Comparison of ENCODE assay signal across 9 mouse cellular contexts in the genomic region with DNA sequence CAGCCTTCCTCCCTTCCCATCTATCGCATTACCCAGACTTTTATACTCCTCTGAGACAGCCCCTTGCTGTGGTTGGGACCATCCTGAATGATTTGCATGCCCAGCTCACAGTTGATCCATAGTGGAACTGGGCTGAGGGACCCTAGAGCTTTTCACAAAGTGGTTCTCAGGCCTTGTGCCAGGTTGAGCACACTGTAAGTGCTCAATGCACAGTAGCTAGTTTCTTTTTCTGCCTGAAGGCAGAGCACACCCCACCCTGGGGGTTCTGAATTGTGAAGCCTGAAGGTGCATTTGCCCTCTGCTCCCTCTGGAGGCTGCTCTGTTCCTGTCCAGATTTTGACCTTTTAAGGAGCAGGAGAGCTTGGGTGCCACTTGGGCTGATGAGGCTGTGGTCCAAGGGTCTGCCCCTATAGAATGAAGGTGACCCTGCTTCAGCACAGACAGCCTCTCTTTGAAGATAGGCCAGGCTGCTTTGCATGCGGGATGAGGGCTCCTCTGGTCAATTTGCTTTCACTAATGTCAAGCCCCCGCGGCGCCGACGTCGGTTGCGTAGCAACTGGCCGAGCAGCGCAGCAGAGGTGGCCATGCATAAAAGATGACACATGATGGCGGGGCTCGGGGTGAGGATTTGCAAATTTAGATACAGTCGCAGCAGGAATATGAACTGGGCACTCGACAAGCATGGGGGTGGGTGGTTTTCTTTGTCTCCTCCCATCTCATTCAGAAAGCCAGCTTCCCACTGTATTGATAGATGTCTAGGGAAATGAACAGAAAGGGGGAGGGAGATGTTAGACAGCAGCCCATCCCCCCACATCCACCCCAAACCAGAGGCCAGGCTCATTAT.
DNase-seq lines count a peak whose midpoint lies in the region; ATAC-seq and TF ChIP-seq lines count a peak whose summit lies in the region.
"Had no signal": no experiment of that assay in that cellular context is flagged by ENCODE, and none has a peak within 500 bp of the region (broad histone marks: within the 10 kb centered on the region; RNA-seq: fewer than 3 reads in every experiment).

No protein-coding gene starts in this region.

- no peak overlapping the region for H3K9ac ChIP-seq in intestine, embryonic 14.5 days (ENCODE audit: low read length)
- H3K9ac ChIP-seq in intestine, postnatal 0 days (ENCODE audit: low read depth, low read length) = no peak overlapping the region
- 0 out of 2 replicates have a peak overlapping the region, but pooled peaks have one; percentile 10 for H3K9ac ChIP-seq in forebrain, postnatal 0 days
- no peak overlapping the region for H3K9ac ChIP-seq in midbrain, embryonic 14.5 days (replicated peaks; ENCODE audit: low read length)

- no peaks in the 10 kb centered on the region for H3K27me3 ChIP-seq in intestine, embryonic 14.5 days (replicated peaks; ENCODE audit: control insufficient read depth, insufficient read depth, low read length)
- H3K27me3 ChIP-seq in intestine, postnatal 0 days (replicated peaks; ENCODE audit: control insufficient read depth, insufficient read depth, low read length) = no peaks in the 10 kb centered on the region
- H3K27me3 ChIP-seq in forebrain, postnatal 0 days (ENCODE audit: insufficient read depth, low read length) = no peaks in the 10 kb centered on the region
- H3K27me3 ChIP-seq in midbrain, embryonic 14.5 days (ENCODE audit: control insufficient read depth, insufficient read depth, low read length) = no peaks in the 10 kb centered on the region

- no peaks in the 10 kb centered on the region for H3K36me3 ChIP-seq in intestine, embryonic 14.5 days (ENCODE audit: control insufficient read depth, insufficient read depth, low read length)
- H3K36me3 ChIP-seq in intestine, postnatal 0 days (ENCODE audit: control insufficient read depth, insufficient read depth) = no peaks in the 10 kb centered on the region
- H3K36me3 ChIP-seq in forebrain, postnatal 0 days (ENCODE audit: insufficient read depth) = no peaks in the 10 kb centered on the region
- no peaks in the 10 kb centered on the region for H3K36me3 ChIP-seq in midbrain, embryonic 14.5 days (ENCODE audit: control insufficient read depth, insufficient read depth, low read length)

- 30% methylated on average over 15 of the region's 15 CpGs for WGBS in intestine, embryonic 14.5 days
- WGBS in intestine, postnatal 0 days = 42% methylated on average over 15 of the region's 15 CpGs
- 7% methylated on average over 15 of the region's 15 CpGs for WGBS in forebrain, postnatal 0 days
- 5% methylated on average over 15 of the region's 15 CpGs for WGBS in midbrain, embryonic 14.5 days

- H3K4me3 ChIP-seq in intestine, embryonic 14.5 days (ENCODE audit: low read depth, low read length) = no peak overlapping the region
- no peak overlapping the region for H3K4me3 ChIP-seq in intestine, postnatal 0 days (ENCODE audit: low read depth, low read length)
- no peak overlapping the region; the same call in 1 of the 2 replicates for H3K4me3 ChIP-seq in forebrain, postnatal 0 days (ENCODE audit: low read depth, low read length)
- H3K4me3 ChIP-seq in midbrain, embryonic 14.5 days (replicated peaks; ENCODE audit: low read depth, low read length) = no peak overlapping the region

- H3K4me2 ChIP-seq in intestine, embryonic 14.5 days (ENCODE audit: low read length) = peak overlapping the region; percentile 11; the same call in 1 of the 2 replicates
- H3K4me2 ChIP-seq in intestine, postnatal 0 days (replicated peaks; ENCODE audit: low read depth) = no peak overlapping the region
- H3K4me2 ChIP-seq in forebrain, postnatal 0 days (ENCODE audit: low read depth) = peak overlapping the region; percentile 33
- H3K4me2 ChIP-seq in midbrain, embryonic 14.5 days (ENCODE audit: low read length) = peak overlapping the region; percentile 18

- TF ChIP-seq CTCF in intestine, postnatal 0 days (IDR thresholded peaks at IDR 0.05; ENCODE audit: low read depth) = no peak
- no peak for TF ChIP-seq CTCF in forebrain, postnatal 0 days (IDR thresholded peaks at IDR 0.05; ENCODE audit: low read depth)

- H3K4me1 ChIP-seq in intestine, embryonic 14.5 days (replicated peaks; ENCODE audit: control insufficient read depth, insufficient read depth, low read length) = no peaks in the 10 kb centered on the region; the same call in 1 of the 2 replicates
- H3K4me1 ChIP-seq in intestine, postnatal 0 days (replicated peaks; ENCODE audit: control insufficient read depth, insufficient read depth, low read length) = no peaks in the 10 kb centered on the region
- no peaks in the 10 kb centered on the region for H3K4me1 ChIP-seq in forebrain, postnatal 0 days (ENCODE audit: insufficient read depth)
- H3K4me1 ChIP-seq in midbrain, embryonic 14.5 days (ENCODE audit: control insufficient read depth, insufficient read depth, low read length) = peaks cover 30% of the 10 kb centered on the region

- no peak for DNase-seq in intestine, embryonic 14.5 days (ENCODE audit: low spot score)
- peak; percentile 3 to 8 for DNase-seq in cerebellum, adult 18-20 months
- DNase-seq in forebrain, postnatal 0 days = peak; percentile 71
- DNase-seq in midbrain, embryonic 14.5 days = peak; percentile 92
- no peak for DNase-seq in gastrocnemius, postnatal 14 days
- no peak for DNase-seq in ovary, postnatal 14 days (ENCODE audit: low spot score)
- no peak for DNase-seq in gastrocnemius, postnatal 4 days (ENCODE audit: low spot score in 2 of 2)

- no peaks in the 10 kb centered on the region for H3K9me3 ChIP-seq in intestine, embryonic 14.5 days (ENCODE audit: control insufficient read depth, low read length)
- no peaks in the 10 kb centered on the region for H3K9me3 ChIP-seq in intestine, postnatal 0 days (ENCODE audit: control insufficient read depth)
- no peaks in the 10 kb centered on the region for H3K9me3 ChIP-seq in forebrain, postnatal 0 days (ENCODE audit: low read length)
- no peaks in the 10 kb centered on the region for H3K9me3 ChIP-seq in midbrain, embryonic 14.5 days (ENCODE audit: control insufficient read depth, low read length)

- ATAC-seq in intestine, embryonic 14.5 days (replicated peaks; ENCODE audit: low FRiP score, low TSS enrichment, low read depth) = no peak
- ATAC-seq in intestine, postnatal 0 days = no peak
- peak; percentile 93 for ATAC-seq in forebrain, postnatal 0 days
- ATAC-seq in midbrain, embryonic 14.5 days (ENCODE audit: low FRiP score, low TSS enrichment) = peak; percentile 93

- no peak overlapping the region for H3K27ac ChIP-seq in intestine, embryonic 14.5 days (ENCODE audit: low read depth)
- no peak overlapping the region for H3K27ac ChIP-seq in intestine, postnatal 0 days (ENCODE audit: low read depth, low read length)
- H3K27ac ChIP-seq in forebrain, postnatal 0 days (ENCODE audit: low read depth, low read length) = no peak overlapping the region
- peak overlapping the region; percentile 89 for H3K27ac ChIP-seq in midbrain, embryonic 14.5 days (replicated peaks; ENCODE audit: low read depth, low read length)
- H3K27ac ChIP-seq: macrophage had no signal

- intact Hi-C loops in gastrocnemius, postnatal 14 days (cut with DNase I; ENCODE audit: low total_unique reads) = no loop called here

Comparison
In these comparisons a context has a peak if more than half of its experiments do, and no peak if none do; other contexts are left out.
1. ATAC-seq: peak in forebrain, postnatal 0 days (single experiment) and midbrain, embryonic 14.5 days (single experiment); none in intestine, embryonic 14.5 days (single experiment) and intestine, postnatal 0 days (single experiment).
2. DNase-seq: peak in cerebellum, adult 18-20 months (2 of 2), forebrain, postnatal 0 days (single experiment) and midbrain, embryonic 14.5 days (single experiment); none in intestine, embryonic 14.5 days (single experiment), gastrocnemius, postnatal 14 days (single experiment), ovary, postnatal 14 days (single experiment) and gastrocnemius, postnatal 4 days (0 of 2).